In genomic region chr19:28835500-28835864, GRCm38 (mm10) we compare ENCODE assay signal across 8 mouse cellular contexts. TPM values are rescaled to one million over a fixed set of nuclear protein-coding genes. Genes with fewer than 3 reads are reported as not detected.
DNase-seq lines count a peak whose midpoint lies in the region; ATAC-seq and TF ChIP-seq lines count a peak whose summit lies in the region.

No protein-coding gene starts in this region.

- peak overlapping the region; percentile 47 for H3K9ac ChIP-seq in embryonic facial prominence, embryonic 12.5 days
- peak overlapping the region; percentile 63 for H3K9ac ChIP-seq in hindbrain, embryonic 12.5 days
- H3K9ac ChIP-seq in midbrain, embryonic 13.5 days (replicated peaks), result peak overlapping the region; percentile 69

- H3K9me3 ChIP-seq in embryonic facial prominence, embryonic 12.5 days, result no peaks in the 10 kb centered on the region
- H3K9me3 ChIP-seq in hindbrain, embryonic 12.5 days (replicated peaks), result no peaks in the 10 kb centered on the region
- H3K9me3 ChIP-seq in midbrain, embryonic 13.5 days, result peaks cover 6% of the 10 kb centered on the region; the same call in 1 of the 2 replicates

- peak overlapping the region; percentile 95 for H3K27ac ChIP-seq in layer of hippocampus, adult 2 months
- no peak overlapping the region for H3K27ac ChIP-seq in embryonic facial prominence, embryonic 12.5 days
- H3K27ac ChIP-seq in hindbrain, embryonic 12.5 days, result no peak overlapping the region
- H3K27ac ChIP-seq in midbrain, embryonic 13.5 days, result no peak overlapping the region

- peaks cover 12% of the 10 kb centered on the region; the same call in 1 of the 2 replicates for H3K4me1 ChIP-seq in embryonic facial prominence, embryonic 12.5 days
- H3K4me1 ChIP-seq in hindbrain, embryonic 12.5 days, result peaks cover 4% of the 10 kb centered on the region; the same call in 1 of the 2 replicates
- peaks cover 5% of the 10 kb centered on the region for H3K4me1 ChIP-seq in midbrain, embryonic 13.5 days (replicated peaks)

- peak overlapping the region; percentile 83 for H3K4me3 ChIP-seq in layer of hippocampus, adult 2 months
- H3K4me3 ChIP-seq in embryonic facial prominence, embryonic 12.5 days, result peak overlapping the region; percentile 59
- H3K4me3 ChIP-seq in hindbrain, embryonic 12.5 days, result peak overlapping the region; percentile 58
- peak overlapping the region; percentile 63 for H3K4me3 ChIP-seq in midbrain, embryonic 13.5 days (replicated peaks)

- ATAC-seq in embryonic facial prominence, embryonic 12.5 days (ENCODE audit: insufficient number of reproducible peaks, insufficient read depth, low FRiP score, low TSS enrichment), result no peak
- ATAC-seq in hindbrain, embryonic 12.5 days (ENCODE audit: low FRiP score), result peak; percentile 44
- ATAC-seq in midbrain, embryonic 13.5 days, result peak; percentile 57; the same call in 1 of the 2 replicates
- no peak for ATAC-seq in megakaryocyte progenitor cell, adult 5-6 weeks (replicated peaks; ENCODE audit: poor library complexity)
- ATAC-seq in inflammation-experienced regulatory T-cells, adult 6 months, result no peak

- WGBS in embryonic facial prominence, embryonic 12.5 days, result 12% methylated on average over 9 of the region's 9 CpGs
- 7% methylated on average over 9 of the region's 9 CpGs for WGBS in hindbrain, embryonic 12.5 days
- 12% methylated on average over 9 of the region's 9 CpGs for WGBS in midbrain, embryonic 13.5 days

- DNase-seq in layer of hippocampus, adult 2 months (ENCODE audit: low spot score in 2 of 2), result peak in 1 of 2 experiments; percentile 25
- DNase-seq in layer of hippocampus, postnatal 36 days, result no peak
- no peak for DNase-seq in urinary bladder, postnatal 36 days (ENCODE audit: low spot score in 2 of 2)

- no peaks in the 10 kb centered on the region for H3K36me3 ChIP-seq in embryonic facial prominence, embryonic 12.5 days
- H3K36me3 ChIP-seq in hindbrain, embryonic 12.5 days, result no peaks in the 10 kb centered on the region
- no peaks in the 10 kb centered on the region for H3K36me3 ChIP-seq in midbrain, embryonic 13.5 days

- peak overlapping the region; percentile 98 for H3K4me2 ChIP-seq in embryonic facial prominence, embryonic 12.5 days (replicated peaks)
- peak overlapping the region; percentile 97 for H3K4me2 ChIP-seq in hindbrain, embryonic 12.5 days (replicated peaks)
- peak overlapping the region; percentile 86 for H3K4me2 ChIP-seq in midbrain, embryonic 13.5 days (replicated peaks)

- peaks cover 36% of the 10 kb centered on the region for H3K27me3 ChIP-seq in embryonic facial prominence, embryonic 12.5 days
- H3K27me3 ChIP-seq in hindbrain, embryonic 12.5 days, result peaks cover 17% of the 10 kb centered on the region
- peaks cover 23% of the 10 kb centered on the region for H3K27me3 ChIP-seq in midbrain, embryonic 13.5 days

- no peak for TF ChIP-seq CTCF in layer of hippocampus, adult 2 months (conservative IDR thresholded peaks at IDR 0.05)

RNA-seq across cellular contexts. Expression of gene Slc1a1, which starts 0.6 kb away (rescaled TPM):
- 100 to 1,000 TPM; 139 to 149 TPM for total RNA-seq in layer of hippocampus, adult 2 months (2021)
- 100 to 1,000 TPM; 138 to 140 TPM for total RNA-seq in layer of hippocampus, postnatal 36 days (2021)
- polyA plus RNA-seq in embryonic facial prominence, embryonic 12.5 days (2016; fragmentation: Nextera tagmentation; extraction: Ambion mirVana), result 1.1 and 2.2 TPM in 2 replicates
- 5.9 and 7.8 TPM in 2 replicates for polyA plus RNA-seq in hindbrain, embryonic 12.5 days (2016; fragmentation: Nextera tagmentation; extraction: Ambion mirVana)
- polyA plus RNA-seq in midbrain, embryonic 13.5 days (2015; fragmentation: Nextera tagmentation; extraction: Ambion mirVana), result 12.7 and 13.1 TPM in 2 replicates
- 0.10 TPM in 1 of 2 replicates, not detected in the other for total RNA-seq in megakaryocyte progenitor cell, adult 5-6 weeks (2015)
- total RNA-seq in megakaryocyte progenitor cell, adult 5-6 weeks (2017), result not detected in 2 replicates
- polyA plus RNA-seq in inflammation-experienced regulatory T-cells, adult 6 months (2017; shearing (Covaris generic)), result not detected

Comparison
In these comparisons a context has a peak if more than half of its experiments do, and no peak if none do; other contexts are left out.
1. ATAC-seq: peak in hindbrain, embryonic 12.5 days (single experiment) and midbrain, embryonic 13.5 days (single experiment); none in embryonic facial prominence, embryonic 12.5 days (single experiment), megakaryocyte progenitor cell, adult 5-6 weeks (single experiment) and inflammation-experienced regulatory T-cells, adult 6 months (single experiment).
2. Peak in every context shown above with its lines, with median percentiles within 50 percentile points of each other: H3K4me3 ChIP-seq, H3K4me2 ChIP-seq and H3K9ac ChIP-seq.